Mouse (Mus musculus) cerebellum, adult 9-11 months (tissue): ENCODE results near the gene Adamtsl2.

Experiments used
- DNase-seq: peaks from one replicate; pipeline ENCODE4 v3.0.0; 2022

The Adamtsl2 gene

DNA sequence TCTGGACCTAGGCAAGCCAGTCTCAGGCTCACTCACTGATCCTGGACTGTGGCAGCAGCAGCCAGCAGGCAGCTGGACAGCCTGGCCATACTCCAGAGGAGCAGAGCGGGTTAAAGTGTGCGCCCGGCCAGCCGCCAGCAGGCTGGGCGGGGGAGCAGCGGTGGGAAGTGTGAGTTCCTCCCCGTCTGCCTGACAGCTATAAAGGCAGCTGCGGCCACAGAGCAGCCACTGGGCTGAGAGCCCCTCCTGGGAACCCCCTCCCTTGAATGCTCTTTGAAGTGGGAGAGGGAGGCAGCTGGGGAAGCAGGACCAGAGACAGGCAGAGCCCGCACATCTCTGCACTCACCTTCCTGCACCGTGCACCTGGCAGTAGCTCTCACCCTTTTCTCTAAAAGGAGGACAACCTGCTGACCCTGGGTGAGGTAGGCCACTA is at the start of gene Adamtsl2:
Gene Adamtsl2, plus strand, starts transcription at position 228 of the 433 bp plus-strand sequence.
- DNase-seq: peak; percentile 32

DNA sequence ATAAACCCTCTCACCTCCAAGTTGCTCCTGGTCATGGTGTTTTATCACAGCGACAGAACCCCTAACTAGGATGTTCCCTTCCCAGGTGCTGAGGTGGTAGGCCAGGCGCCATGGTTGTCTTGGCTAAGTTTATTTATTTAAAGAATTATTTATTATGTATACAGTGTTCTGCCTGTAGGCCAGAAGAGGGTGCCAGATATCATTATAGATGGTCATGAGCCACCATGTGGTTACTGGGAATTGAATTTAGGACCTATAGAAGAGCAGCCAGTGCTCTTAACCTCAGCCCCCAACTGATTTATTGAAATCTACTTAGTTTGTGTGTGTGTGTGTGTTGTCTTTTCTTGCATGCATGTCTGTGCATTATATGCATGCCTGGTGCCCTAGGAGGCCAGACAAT is 46.8 kb upstream of the Adamtsl2 start:
- DNase-seq: no peak

DNA sequence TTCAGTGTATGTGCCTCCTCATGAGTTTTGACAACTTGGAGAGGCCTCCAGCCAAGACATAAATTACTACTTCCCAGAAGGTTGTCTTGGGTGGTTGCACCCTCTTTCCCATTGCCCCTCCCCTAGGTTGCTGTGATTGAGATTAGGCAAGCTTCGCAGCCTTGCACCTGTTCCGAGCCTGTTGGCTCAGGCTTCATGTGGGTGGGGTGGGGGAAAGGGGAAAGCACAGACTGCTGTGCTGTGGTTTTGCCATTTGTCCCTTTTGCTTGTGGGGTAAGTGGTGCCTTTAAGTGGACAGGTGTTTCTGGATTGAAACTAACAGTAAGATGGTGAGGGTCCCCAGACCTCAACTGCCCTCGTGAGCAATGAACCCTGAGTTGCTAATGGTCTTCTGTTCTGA is 43.2 kb upstream of the Adamtsl2 start:
- DNase-seq: no peak

DNA sequence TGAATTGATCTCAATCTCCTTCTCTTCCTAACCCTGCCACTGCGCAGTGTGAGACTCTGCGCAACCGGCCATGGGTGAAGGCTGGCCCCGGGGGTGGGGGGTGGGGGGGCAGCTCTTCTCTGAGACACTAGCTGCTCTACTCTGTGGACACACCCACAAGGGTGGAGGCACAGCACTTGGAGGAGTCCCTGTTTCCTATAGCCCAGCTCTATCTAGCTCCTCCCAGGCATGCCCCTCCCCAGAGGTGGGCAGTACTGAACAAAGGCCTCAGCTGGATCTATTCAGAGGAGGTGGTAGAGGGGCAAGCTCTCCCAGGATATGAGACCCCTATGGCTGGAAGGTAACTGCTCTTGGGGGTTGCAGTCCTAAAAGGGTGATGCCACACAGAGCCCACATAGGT is 42.2 kb upstream of the Adamtsl2 start:
- DNase-seq: no peak

DNA sequence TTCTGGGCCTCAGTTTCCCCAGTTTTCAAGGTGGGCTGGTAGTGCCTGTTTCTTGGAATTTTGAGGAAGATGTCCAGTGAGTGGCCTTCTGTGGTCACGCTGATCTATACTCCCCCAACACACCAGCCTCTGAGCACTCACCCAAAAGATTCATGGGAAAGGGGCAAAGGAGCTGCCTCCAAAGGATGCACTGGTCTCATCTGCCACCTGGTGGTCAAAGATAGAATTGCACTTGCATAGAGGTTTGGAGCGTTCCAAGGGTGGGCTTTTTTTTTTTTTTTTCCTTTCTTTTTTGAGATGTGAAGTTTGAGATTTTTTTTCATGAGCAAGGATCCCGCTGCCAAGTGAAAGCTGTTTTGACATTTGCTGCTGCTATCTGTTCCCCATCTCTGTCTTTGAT is 40.6 kb upstream of the Adamtsl2 start:
- DNase-seq: peak; percentile 56

DNA sequence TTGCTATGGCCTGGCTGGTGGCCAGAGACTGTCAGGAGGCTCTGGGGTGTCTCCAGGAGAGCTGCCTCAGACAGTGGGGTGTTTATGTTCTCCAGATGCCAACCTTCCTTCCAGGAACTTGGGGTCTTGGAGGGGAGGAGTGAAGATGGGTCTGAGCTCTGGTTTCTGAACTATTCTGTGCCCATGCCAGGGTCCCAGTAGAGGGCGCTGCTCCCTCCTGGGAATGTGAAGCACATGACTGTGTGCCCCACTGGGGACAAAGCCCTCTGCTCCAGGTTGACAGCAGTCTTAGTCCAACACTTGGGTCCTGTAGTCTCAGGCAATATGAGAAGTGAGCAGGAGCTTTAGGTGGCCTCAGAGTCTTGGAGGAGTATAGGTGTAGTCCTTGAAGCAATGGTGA is 39.9 kb upstream of the Adamtsl2 start:
- peak; percentile 28 for DNase-seq

DNA sequence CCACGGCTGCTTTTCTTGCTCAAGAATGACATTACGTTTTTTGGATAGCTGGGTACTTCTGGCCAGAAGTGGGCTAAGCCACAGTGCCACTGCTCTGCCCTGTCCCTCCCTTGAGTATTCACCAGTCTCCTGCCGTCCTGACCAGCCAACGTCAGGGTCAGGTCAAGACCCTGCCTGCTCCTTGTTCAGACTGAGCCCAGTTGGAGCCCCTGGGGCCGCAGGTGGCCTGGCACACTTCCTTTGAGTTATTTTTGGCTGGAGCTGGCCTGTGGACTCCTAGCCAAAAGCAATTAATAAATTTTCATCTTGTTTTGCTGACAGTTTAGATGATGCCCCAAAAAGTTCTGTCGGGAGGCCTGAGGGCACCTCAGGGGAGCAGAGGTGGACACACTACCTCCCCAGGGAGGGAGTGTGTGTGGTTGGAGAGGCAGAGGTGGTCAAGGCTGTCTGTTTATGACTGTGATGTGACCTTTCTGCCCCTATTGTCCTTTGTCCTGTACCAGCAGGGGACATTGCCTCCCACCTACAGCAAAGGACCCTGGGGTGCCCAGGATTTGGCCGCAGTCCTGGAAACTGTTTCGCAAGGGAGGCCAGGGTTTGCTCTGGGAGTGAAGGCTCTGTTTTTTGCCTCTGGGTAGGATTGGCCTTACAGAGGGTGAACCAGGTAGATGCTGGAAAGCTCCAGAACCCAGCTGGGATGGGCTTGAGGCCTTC is 36.9 kb upstream of the Adamtsl2 start:
- DNase-seq: no peak

DNA sequence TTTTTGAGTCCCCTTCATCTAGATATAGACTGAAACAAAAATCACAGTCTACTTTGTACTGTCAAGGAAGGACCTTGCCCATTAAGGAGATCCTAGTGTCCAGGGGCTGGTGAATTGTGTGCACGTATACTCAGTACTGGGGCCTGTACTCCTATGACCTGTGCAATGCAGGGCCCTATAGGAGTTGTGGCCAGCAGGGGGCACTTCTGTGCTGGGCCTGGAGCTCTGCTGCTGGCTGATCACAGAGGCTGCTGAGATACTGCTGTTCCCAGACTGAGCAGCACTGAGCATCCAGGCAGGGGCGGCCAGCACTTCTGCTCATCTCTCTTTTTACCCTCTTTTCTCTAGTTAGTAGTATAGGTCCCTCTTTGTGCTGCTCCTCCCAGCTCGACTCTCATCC is 35.7 kb upstream of the Adamtsl2 start:
- peak; percentile 61 for DNase-seq

DNA sequence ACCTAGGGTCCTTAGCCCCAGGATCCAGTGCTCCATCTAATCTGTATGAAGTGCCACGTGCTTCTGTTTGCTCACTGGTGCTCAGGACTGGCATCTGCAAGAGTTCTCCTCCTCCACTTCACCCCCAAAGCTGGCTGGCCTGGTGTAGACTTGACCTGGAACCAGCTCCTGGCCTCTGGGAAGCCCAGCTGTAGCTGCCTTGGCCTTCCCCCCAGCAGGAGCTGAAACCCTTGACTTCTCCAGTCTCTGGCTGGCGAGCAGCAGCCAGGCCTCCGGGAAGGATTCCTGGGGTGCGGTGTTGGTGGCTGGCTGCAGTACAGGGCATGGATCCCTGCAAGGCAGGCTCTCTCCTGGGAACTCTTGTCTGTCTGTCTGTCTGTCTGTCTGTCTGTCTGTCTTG is 35.0 kb upstream of the Adamtsl2 start:
- no peak for DNase-seq

DNA sequence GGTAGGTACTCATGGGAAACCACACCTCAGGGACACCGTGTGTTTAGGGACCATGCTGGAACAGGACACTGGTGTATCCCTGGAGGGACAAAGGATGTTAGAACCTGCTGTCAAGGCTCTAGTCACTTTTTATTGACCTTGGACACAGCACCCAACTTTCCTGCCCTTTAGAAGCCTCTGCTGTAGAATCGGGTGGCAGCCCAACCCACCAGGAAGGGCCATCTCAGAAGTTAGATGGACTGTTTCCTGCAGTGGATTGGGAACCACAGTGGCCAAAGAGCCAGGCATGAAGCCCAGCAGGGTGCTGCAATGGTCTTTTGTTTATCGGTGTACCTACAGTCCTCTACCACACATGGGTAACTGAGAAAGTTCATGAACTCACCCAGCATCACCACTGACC is 34.5 kb upstream of the Adamtsl2 start:
- no peak for DNase-seq

DNA sequence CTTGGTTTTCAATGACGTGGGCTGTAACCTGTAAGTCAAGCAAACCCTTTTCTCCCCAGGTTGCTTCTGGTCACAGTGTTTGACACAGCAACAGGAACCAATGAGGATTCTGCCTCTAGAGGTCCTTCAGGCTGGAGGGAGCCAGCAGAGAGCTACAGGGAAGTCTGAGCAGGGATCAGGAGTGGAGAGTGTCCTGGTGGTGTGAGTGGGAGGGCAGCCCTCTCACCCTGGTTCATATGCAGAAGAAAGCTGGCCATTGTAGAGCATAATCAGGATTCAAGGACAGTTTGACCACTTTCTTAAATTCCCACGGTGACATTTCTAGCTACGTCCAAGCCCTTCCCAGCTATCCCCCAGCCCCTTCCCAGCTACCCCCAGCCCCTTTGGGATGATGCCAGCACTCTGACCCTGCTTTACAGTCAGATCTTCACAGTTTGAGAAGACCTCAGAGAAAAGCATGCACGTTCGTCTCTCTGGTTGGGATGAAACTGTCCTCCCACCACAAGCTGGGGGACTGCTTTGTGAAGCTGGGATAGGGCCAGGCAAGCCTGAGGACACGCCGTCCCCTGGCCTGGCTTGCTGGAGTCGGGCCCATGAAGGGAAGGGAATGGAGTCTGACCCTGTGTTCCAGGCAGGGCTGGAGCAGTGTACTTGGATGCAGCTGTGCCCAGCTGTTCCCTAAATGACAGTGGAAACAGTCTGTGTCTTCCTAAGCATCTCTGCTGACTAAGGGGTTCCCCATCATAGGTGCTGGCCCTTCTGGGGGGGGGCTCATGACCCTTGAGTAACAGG is 33.0 kb upstream of the Adamtsl2 start:
- DNase-seq: no peak

DNA sequence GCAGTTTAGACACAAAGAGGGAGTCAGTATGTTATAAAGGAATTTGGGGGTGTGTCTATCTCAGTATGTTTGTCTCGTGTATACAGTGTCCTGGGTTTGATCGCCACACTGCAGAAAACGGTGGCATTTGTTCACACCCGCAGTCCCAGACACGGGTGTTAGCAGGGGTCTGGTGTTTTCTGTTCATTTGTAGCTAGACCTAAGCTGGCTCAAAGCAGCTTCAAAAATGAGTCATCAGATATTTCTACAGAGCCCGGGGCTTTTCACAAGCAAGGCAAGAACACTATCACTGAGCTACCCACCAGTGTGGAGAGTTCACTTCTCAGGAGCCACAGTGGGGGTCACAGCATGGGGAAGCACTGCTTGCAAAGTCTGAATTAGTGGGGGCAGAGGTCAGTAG is 29.8 kb upstream of the Adamtsl2 start:
- DNase-seq: no peak

DNA sequence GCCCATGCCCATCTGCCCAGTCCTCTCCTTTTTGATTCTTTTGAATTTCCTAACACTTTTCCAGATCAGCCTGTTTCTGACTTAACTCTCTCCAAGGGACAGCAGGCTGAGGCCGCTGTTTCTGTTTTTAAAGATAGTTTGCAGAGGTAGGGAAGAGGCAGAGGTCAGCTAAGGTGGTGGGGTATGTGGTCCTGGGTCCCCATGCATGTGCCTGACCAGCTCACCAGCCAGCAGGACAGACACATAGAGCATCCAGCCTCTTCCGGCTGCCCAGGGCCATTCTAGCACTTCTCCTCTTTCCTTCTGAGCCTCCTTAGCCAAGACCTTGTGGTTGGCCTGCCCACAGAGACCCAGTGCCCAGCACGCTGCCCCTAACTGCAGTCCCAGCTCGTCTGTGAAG is 20.9 kb upstream of the Adamtsl2 start:
- DNase-seq: no peak

DNA sequence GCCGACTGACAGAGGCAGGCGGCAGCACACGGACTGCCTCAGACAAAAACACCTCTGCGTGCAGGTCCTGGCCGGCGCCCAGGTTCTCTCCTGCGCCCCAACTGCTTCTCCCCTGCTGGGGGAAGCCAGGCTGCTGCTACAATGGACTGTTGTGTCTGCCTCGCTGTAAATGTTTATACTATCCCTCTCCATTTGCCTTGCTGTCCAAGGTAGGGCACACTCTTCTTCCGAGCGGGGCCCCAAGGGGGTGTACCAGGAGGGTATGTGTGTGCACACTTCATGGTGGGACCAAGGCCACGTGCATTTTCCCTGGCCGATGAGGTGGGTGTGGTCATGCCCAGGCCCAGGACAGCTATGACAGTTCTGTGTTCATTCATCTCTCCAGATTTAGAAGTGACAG is 20.4 kb upstream of the Adamtsl2 start:
- DNase-seq: no peak

DNA sequence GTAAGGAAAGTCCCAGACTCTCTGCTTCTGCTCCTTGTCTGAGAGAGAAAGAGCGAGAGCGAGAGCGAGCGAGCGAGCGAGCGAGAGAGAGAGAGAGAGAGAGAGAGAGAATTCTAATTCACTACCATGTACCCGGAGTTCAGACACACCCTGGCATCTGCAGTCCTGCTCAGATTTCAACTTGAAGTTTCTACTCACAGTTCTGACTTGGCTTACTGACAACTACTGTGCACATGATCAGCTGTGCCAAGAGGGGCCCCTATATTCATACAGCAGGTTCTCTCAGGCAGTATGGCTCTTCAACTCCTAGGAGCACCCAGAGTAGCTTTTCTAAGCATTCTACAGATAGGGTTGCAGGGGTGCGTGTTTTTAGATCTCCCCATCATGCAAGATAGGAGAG is 20.0 kb upstream of the Adamtsl2 start:
- no peak for DNase-seq

DNA sequence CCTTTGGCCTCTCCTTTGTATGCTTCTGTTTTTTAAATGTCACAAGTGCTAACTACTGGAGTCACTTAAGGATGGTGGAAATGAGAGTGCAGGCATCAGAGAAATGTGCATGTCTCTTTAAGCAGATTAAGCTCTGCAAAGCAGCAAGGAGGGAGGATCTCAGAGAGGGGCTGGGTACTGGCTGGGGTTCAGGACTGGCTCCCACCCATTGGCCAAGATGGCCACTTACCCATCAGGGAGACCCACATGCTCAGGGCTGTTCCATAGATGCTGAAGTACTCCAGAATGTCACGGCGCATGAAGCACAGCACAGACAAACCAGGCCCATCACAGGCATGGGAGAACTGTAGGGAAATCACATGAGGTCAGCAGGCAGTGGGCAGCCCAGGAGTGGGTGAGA is 12.1 kb upstream of the Adamtsl2 start:
- no peak for DNase-seq

DNA sequence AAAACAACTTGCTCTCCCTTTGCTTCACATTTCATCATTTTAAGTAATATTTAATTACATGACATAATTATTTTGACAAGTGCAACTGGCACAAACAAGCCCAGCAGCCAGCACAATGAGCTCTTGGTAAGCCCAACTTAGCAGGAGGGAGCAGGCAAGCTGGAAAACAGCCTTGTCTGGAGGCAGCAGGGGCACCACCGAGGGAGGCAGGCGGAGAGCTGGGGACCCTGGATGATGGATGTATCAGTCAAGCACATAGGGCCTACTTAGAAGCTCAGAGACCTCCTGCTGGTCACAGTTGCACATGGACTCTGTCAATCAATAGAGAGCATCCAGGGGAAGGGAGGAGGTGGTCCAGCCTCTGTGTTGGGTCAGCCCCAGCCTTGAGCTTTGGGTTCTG is 11.2 kb upstream of the Adamtsl2 start:
- DNase-seq: no peak

DNA sequence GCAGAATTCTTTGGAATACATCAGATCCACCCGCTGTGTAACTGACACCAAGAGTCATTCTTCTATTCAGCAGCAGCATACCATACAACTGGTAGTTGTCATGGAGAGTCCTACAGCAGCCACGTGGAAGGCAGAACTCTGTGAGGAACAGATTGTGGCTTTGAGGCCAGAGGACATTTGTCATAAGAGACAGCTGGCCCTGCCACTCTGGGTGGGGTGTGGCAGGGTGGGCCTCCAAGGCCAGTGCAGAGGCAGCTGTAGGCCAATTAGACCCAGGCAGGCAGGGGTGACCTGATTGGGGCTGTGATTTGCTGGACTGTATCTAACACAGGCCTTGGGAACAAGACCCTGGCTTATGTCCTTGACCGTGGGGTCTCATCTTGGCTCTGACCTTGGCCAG is 9.5 kb upstream of the Adamtsl2 start:
- DNase-seq: no peak

DNA sequence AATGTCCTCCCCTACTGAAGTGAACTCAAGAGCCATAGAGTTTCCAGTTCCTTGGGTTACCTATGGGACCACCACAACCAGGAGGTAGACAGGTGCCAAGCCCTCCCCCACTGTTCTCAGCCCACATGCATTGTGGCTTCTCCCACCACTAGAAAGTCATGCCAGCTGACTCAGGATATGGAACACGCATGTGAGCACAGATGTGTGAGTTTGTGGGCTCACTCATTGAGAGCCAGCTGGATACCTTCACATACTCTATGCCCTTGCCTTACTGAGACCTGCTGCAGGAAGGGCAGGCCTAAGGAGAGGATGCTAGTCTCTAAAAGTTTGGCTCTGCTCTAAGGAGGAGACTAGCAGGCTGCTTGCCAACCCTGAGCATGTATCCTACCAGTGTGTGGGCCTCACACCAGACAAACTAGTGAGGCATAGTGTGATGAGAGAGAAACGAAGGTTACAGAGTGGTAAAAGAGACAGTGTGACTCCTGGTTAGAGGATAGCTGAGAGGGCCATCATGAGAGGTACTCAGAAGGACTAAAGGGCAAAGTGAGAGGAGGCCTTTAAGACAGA is 8.8 kb upstream of the Adamtsl2 start:
- DNase-seq: no peak

DNA sequence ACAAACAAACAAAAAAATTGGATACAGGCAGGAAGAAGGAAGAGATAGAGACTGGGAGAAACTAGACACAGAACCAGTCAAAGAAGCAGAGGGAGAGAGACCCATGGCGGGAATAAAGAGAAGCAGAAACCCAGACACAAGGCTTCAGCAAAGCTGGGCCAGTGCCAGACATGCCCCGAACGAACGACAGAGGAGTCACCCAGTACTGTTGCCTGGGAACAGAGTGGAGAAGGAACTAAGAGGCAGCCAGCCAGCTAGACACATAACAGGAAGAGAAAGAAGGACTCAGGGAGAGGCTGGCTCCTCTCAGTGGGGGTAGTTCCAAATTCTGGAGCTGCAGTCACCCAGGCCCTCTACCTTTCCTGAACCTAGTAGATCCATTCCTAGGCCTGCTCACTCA is 8.0 kb upstream of the Adamtsl2 start:
- DNase-seq: peak; percentile 38

DNA sequence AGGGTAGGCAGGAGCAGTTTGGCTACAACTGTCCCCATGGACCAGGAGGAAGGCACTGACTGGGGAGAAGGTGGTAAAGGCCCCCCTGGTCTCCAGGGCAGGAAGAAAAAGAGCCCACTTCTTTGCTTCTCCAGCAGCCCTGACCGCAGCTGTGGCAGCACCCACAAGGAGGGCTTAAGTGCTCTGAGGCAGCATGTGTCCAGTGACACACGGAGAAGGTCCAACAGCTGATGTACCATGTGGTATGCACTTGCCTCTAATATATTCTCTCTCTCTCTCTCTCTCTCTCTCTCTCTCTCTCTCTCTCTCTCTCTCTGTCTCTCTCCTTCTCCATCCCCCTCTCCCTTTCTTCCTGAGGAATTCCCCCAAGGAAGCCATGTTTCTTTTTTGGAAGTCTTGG is 7.2 kb upstream of the Adamtsl2 start, which contains the start of gene Mymk:
Gene Mymk, minus strand, starts transcription at position 202 of the 400 bp plus-strand sequence.
- no peak for DNase-seq

DNA sequence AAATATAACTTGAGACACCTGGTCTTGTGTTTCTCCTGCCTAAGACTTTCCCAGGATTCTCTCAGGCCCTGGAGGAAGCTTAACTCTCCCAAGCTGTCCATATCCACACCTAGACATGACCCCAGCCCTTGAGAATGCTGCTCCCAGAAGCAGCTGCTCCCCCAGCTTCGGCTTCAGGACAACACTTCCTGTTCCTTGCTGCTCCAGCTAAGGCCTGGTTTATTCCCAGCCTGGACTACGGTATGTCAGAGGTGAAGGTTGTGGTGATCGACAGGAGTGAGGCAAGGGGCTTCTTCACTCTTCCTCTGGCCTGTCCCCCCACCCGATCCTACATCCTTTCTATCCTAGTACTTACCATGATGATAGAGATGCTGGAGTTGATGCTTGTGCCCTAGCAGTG is 5.8 kb upstream of the Adamtsl2 start:
- DNase-seq: no peak

DNA sequence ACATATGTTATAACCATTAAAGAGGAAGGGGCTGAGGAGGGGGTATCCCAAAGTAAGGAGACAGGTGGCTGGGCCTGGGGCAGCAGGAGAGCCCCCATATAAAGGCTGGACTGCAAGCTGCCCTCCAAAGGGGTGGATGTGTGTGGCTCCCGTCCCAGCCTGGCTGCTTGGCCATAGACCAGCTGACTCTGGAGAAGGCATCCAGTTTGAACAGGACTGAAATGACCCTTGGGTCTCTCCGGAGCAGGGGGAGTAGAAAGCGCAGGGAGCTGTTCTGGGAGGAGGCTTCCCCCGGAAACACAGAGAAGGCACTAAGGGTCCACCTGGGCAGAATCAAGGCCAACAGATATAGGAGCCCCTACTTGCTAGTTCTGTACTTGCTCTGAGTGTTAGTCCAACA is 4.4 kb upstream of the Adamtsl2 start:
- DNase-seq: no peak

DNA sequence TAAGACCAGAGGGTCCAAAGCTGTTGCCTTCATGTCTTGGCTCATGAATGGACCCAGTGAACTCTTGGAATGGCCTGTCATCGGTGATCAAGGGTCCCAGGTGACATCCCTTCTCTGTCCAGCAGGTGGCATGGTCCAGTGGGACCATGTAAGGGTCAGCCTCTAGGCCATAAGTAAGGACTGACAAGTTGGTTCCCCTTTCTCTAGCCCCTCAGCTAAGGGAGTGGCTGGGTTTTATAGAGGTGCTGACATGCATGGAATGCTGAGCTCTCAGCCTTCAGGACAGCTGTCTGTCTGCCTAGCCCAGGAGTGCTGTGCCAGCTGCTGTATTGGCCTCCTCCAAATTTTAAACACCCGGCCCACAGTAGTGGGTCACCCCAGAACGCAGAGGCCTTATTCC is 3.7 kb upstream of the Adamtsl2 start:
- peak; percentile 30 for DNase-seq
